Comparison of ENCODE assay signal across 8 mouse cellular contexts in the genomic region with DNA sequence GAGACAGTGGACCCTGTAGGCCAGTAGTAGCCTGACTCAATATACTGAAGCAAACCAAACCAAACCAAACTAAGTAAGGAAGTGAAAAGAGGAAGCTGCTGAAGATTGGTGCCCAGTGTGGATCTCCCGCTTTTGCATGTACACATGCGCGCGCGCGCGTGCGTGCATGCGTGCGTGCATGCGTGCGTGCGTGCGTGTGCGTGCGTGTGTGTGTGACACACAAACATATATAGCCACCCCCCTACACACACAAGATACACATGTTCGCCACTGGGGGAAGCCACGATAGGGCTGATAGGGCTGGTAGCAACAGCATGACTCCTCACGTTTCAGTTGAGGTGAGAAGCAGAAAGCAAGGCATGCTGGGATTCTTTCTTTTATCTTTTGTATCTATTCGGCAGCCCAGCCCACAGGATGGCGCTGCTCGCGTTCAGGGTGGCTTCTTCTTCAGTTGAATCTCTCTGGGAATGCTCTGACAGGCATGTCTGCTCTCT. TPM values are rescaled to one million over a fixed set of nuclear protein-coding genes. Genes with fewer than 3 reads are reported as not detected.
DNase-seq lines count a peak whose midpoint lies in the region; ATAC-seq and TF ChIP-seq lines count a peak whose summit lies in the region.

No protein-coding gene starts in this region.

- H3K9ac ChIP-seq in heart, embryonic 15.5 days, result no peak overlapping the region
- no peak overlapping the region for H3K9ac ChIP-seq in intestine, postnatal 0 days (ENCODE audit: low read depth, low read length)
- H3K9ac ChIP-seq in stomach, embryonic 16.5 days (ENCODE audit: low read length), result no peak overlapping the region; the same call in 1 of the 2 replicates

- H3K36me3 ChIP-seq in heart, embryonic 15.5 days, result no peaks in the 10 kb centered on the region
- no peaks in the 10 kb centered on the region for H3K36me3 ChIP-seq in embryonic facial prominence, embryonic 10.5 days (replicated peaks)
- no peaks in the 10 kb centered on the region for H3K36me3 ChIP-seq in intestine, postnatal 0 days (ENCODE audit: control insufficient read depth, insufficient read depth)
- H3K36me3 ChIP-seq in midbrain, embryonic 10.5 days, result no peaks in the 10 kb centered on the region
- H3K36me3 ChIP-seq in stomach, embryonic 16.5 days (ENCODE audit: control insufficient read depth, insufficient read depth, low read length), result no peaks in the 10 kb centered on the region

- 26% methylated on average over 23 of the region's 23 CpGs for WGBS in heart, embryonic 15.5 days
- WGBS in embryonic facial prominence, embryonic 10.5 days, result 33% methylated on average over 23 of the region's 23 CpGs
- WGBS in intestine, postnatal 0 days, result 38% methylated on average over 23 of the region's 23 CpGs
- WGBS in midbrain, embryonic 10.5 days, result 37% methylated on average over 23 of the region's 23 CpGs
- WGBS in stomach, embryonic 16.5 days, result 34% methylated on average over 23 of the region's 23 CpGs

- peak; percentile 71 for TF ChIP-seq CTCF in intestine, postnatal 0 days (IDR thresholded peaks at IDR 0.05; ENCODE audit: low read depth)

- no peak for DNase-seq in heart, adult 11 months
- DNase-seq in Muller cell, postnatal 12 days (ENCODE audit: inconsistent ontology term), result peak; percentile 29
- peak; percentile 60 for DNase-seq in embryonic facial prominence, embryonic 10.5 days (ENCODE audit: low spot score)
- peak; percentile 50 for DNase-seq in midbrain, embryonic 10.5 days (ENCODE audit: low spot score)
- DNase-seq in gastrocnemius, adult 8-10 months (ENCODE audit: low spot score in 2 of 2), result no peak

- peak overlapping the region; percentile 23; the same call in 1 of the 2 replicates for H3K4me3 ChIP-seq in heart, embryonic 15.5 days
- H3K4me3 ChIP-seq in embryonic facial prominence, embryonic 10.5 days, result peak overlapping the region; percentile 44
- no peak overlapping the region for H3K4me3 ChIP-seq in intestine, postnatal 0 days (ENCODE audit: low read depth, low read length)
- H3K4me3 ChIP-seq in midbrain, embryonic 10.5 days, result peak overlapping the region; percentile 46
- 0 out of 2 replicates have a peak overlapping the region, but pooled peaks have one; percentile 21 for H3K4me3 ChIP-seq in stomach, embryonic 16.5 days (replicated peaks; ENCODE audit: low read length)

- H3K9me3 ChIP-seq in heart, embryonic 15.5 days (replicated peaks), result no peaks in the 10 kb centered on the region
- no peaks in the 10 kb centered on the region for H3K9me3 ChIP-seq in embryonic facial prominence, embryonic 10.5 days
- H3K9me3 ChIP-seq in intestine, postnatal 0 days (ENCODE audit: control insufficient read depth), result no peaks in the 10 kb centered on the region
- H3K9me3 ChIP-seq in midbrain, embryonic 10.5 days (replicated peaks), result no peaks in the 10 kb centered on the region
- no peaks in the 10 kb centered on the region for H3K9me3 ChIP-seq in stomach, embryonic 16.5 days (replicated peaks; ENCODE audit: control insufficient read depth, low read length)

- peaks cover 7% of the 10 kb centered on the region for H3K4me1 ChIP-seq in heart, embryonic 15.5 days (replicated peaks)
- H3K4me1 ChIP-seq in embryonic facial prominence, embryonic 10.5 days, result peaks cover 26% of the 10 kb centered on the region
- no peaks in the 10 kb centered on the region for H3K4me1 ChIP-seq in intestine, postnatal 0 days (replicated peaks; ENCODE audit: control insufficient read depth, insufficient read depth, low read length)
- peaks cover 29% of the 10 kb centered on the region for H3K4me1 ChIP-seq in midbrain, embryonic 10.5 days
- no peaks in the 10 kb centered on the region for H3K4me1 ChIP-seq in stomach, embryonic 16.5 days (ENCODE audit: control insufficient read depth, insufficient read depth, low read length)

- H3K4me2 ChIP-seq in heart, embryonic 15.5 days, result peak overlapping the region; percentile 51
- peak overlapping the region; percentile 33 for H3K4me2 ChIP-seq in intestine, postnatal 0 days (replicated peaks; ENCODE audit: low read depth)
- H3K4me2 ChIP-seq in stomach, embryonic 16.5 days (ENCODE audit: low read depth, low read length), result peak overlapping the region; percentile 49

- ATAC-seq in heart, embryonic 15.5 days (replicated peaks; ENCODE audit: insufficient number of reproducible peaks, insufficient read depth, low FRiP score, low read depth), result no peak
- ATAC-seq in intestine, postnatal 0 days, result peak; percentile 65
- ATAC-seq in stomach, embryonic 16.5 days (ENCODE audit: insufficient read depth, low FRiP score), result 0 out of 2 replicates have a peak, but pooled peaks have one; percentile 29

- H3K27ac ChIP-seq in heart, embryonic 15.5 days, result no peak overlapping the region
- peak overlapping the region; percentile 44; the same call in 1 of the 2 replicates for H3K27ac ChIP-seq in embryonic facial prominence, embryonic 10.5 days (replicated peaks)
- H3K27ac ChIP-seq in intestine, postnatal 0 days (ENCODE audit: low read depth, low read length), result no peak overlapping the region
- peak overlapping the region; percentile 70 for H3K27ac ChIP-seq in midbrain, embryonic 10.5 days (replicated peaks)
- H3K27ac ChIP-seq in stomach, embryonic 16.5 days (ENCODE audit: low read length), result no peak overlapping the region

- H3K27me3 ChIP-seq in heart, embryonic 15.5 days, result peaks cover 4% of the 10 kb centered on the region; the same call in 1 of the 2 replicates
- H3K27me3 ChIP-seq in embryonic facial prominence, embryonic 10.5 days (replicated peaks; ENCODE audit: low read depth, poor library complexity, severe bottlenecking), result peaks cover 28% of the 10 kb centered on the region
- peaks cover 1% of the 10 kb centered on the region; the same call in 1 of the 2 replicates for H3K27me3 ChIP-seq in intestine, postnatal 0 days (replicated peaks; ENCODE audit: control insufficient read depth, insufficient read depth, low read length)
- H3K27me3 ChIP-seq in midbrain, embryonic 10.5 days (ENCODE audit: low read depth, poor library complexity, severe bottlenecking), result peaks cover 26% of the 10 kb centered on the region
- peaks cover 7% of the 10 kb centered on the region; the same call in 1 of the 2 replicates for H3K27me3 ChIP-seq in stomach, embryonic 16.5 days (ENCODE audit: control insufficient read depth, insufficient read depth, low read length)

RNA-seq across cellular contexts. Expression of a gene that starts 6.4 kb away (rescaled TPM):
- 33.7 and 35.1 TPM in 2 replicates for polyA plus RNA-seq in heart, embryonic 15.5 days (2015; fragmentation: Nextera tagmentation; extraction: Ambion mirVana)
- 66.0 and 66.5 TPM in 2 replicates for polyA plus RNA-seq in embryonic facial prominence, embryonic 10.5 days (2016; fragmentation: Nextera tagmentation; extraction: Ambion mirVana)
- polyA plus RNA-seq in intestine, postnatal 0 days (2015; fragmentation: Nextera tagmentation; extraction: Ambion mirVana), result 8.4 and 8.5 TPM in 2 replicates
- polyA plus RNA-seq in midbrain, embryonic 10.5 days (2016; fragmentation: Nextera tagmentation; extraction: Ambion mirVana), result 48.6 and 66.5 TPM in 2 replicates
- polyA plus RNA-seq in stomach, embryonic 16.5 days (2015; fragmentation: Nextera tagmentation; extraction: Ambion mirVana), result 21.3 and 22.2 TPM in 2 replicates
- 1 to 10 TPM; 5.6 to 7.9 (median 6.2) TPM for total RNA-seq in gastrocnemius, adult 8-10 months (2022)

Comparison
In these comparisons a context has a peak if more than half of its experiments do, and no peak if none do; other contexts are left out.
1. H3K27ac ChIP-seq: peak in embryonic facial prominence, embryonic 10.5 days (single experiment) and midbrain, embryonic 10.5 days (single experiment); none in heart, embryonic 15.5 days (single experiment), intestine, postnatal 0 days (single experiment) and stomach, embryonic 16.5 days (single experiment).
2. DNase-seq: peak in Muller cell, postnatal 12 days (single experiment), embryonic facial prominence, embryonic 10.5 days (single experiment) and midbrain, embryonic 10.5 days (single experiment); none in heart, adult 11 months (single experiment) and gastrocnemius, adult 8-10 months (0 of 2).
3. Peak in every context shown above with its lines, with median percentiles within 50 percentile points of each other: H3K4me2 ChIP-seq.